Mouse (Mus musculus): ENCODE data around the gene Immp2l. TPM values are rescaled to one million over a fixed set of nuclear protein-coding genes. Genes with fewer than 3 reads are reported as not detected.
"Not testable (repeated sequence)": the region's sequence is repeated elsewhere in the genome, so short reads cannot be mapped to it uniquely, and the experiment has no call there.

Immp2l gene
- total and polyA plus RNA-seq, 2 experiments from 2014 or later, result 1.7 to 10.9 TPM

DNA sequence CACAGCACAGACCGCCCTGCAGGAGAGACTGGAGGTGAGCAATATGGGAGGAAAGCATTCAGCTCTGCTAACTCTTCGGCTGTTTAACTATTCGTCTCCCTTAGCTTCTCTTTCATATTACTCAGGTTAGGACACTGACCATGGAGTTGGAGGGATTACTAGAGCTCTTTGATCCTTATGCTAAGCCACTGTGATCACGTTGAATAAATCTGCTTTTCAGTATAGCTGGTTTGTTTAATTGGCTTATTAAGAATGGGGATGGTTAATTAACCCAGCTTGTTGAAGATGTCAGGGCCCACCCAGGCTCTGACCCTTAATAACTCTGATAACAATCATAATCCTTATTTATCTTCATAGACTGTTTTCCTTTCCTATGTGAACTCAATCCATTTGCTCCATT lies 38.1 kb upstream of the Immp2l start:
- Histone ChIP-seq H3K36me3 (ENCODE audit: insufficient read depth, low read length) (no peaks in the 10 kb centered on the region), H3K27ac (no peak overlapping the region), H3K4me2 (ENCODE audit: low read depth, low read length) (no peak overlapping the region), H3K9ac (replicated peaks; ENCODE audit: low read length) (no peak overlapping the region), H3K4me3 (ENCODE audit: low read length) (no peak overlapping the region), H3K9me3 (ENCODE audit: low read length) (no peaks in the 10 kb centered on the region), H3K4me1 (ENCODE audit: insufficient read depth, low read length) (no peaks in the 10 kb centered on the region), H3K27me3 (ENCODE audit: insufficient read depth, low read length) (no peaks in the 10 kb centered on the region)
- TF ChIP-seq CTCF (IDR thresholded peaks at IDR 0.05; ENCODE audit: low read depth), result no peak
- no peak for ATAC-seq
- WGBS, result 65% methylated on average over 4 of the region's 4 CpGs
- no peak for DNase-seq (ENCODE audit: low spot score)

GRCm38 (mm10) chr12:40988311-40989065 lies 35.4 kb upstream of the Immp2l start:
- no peaks in the 10 kb centered on the region for H3K9me3 ChIP-seq (ENCODE audit: low read length)
- H3K4me3 ChIP-seq (ENCODE audit: low read length), result no peak overlapping the region
- DNase-seq (ENCODE audit: low spot score) (peak; percentile 32), ATAC-seq (no peak)
- no peaks in the 10 kb centered on the region for H3K36me3 ChIP-seq (ENCODE audit: insufficient read depth, low read length)
- H3K4me1 ChIP-seq (ENCODE audit: insufficient read depth, low read length), result no peaks in the 10 kb centered on the region
- no peaks in the 10 kb centered on the region for H3K27me3 ChIP-seq (ENCODE audit: insufficient read depth, low read length)
- no peak for TF ChIP-seq CTCF (IDR thresholded peaks at IDR 0.05; ENCODE audit: low read depth)
- no peak overlapping the region for H3K4me2 ChIP-seq (ENCODE audit: low read depth, low read length)
- no peak overlapping the region for H3K27ac ChIP-seq
- H3K9ac ChIP-seq (replicated peaks; ENCODE audit: low read length), result no peak overlapping the region
- whole genome bisulfite sequencing, result 71% methylated on average over 9 of the region's 9 CpGs

- WGBS, result 66% methylated on average over 4 of the region's 4 CpGs
- DNase-seq (ENCODE audit: low spot score), result no peak
- Histone ChIP-seq H3K9me3 (ENCODE audit: low read length) (no peaks in the 10 kb centered on the region), H3K27ac (no peak overlapping the region), H3K4me1 (ENCODE audit: insufficient read depth, low read length) (no peaks in the 10 kb centered on the region), H3K4me3 (ENCODE audit: low read length) (no peak overlapping the region), H3K27me3 (ENCODE audit: insufficient read depth, low read length) (no peaks in the 10 kb centered on the region), H3K36me3 (ENCODE audit: insufficient read depth, low read length) (no peaks in the 10 kb centered on the region), H3K4me2 (ENCODE audit: low read depth, low read length) (no peak overlapping the region), H3K9ac (replicated peaks; ENCODE audit: low read length) (no peak overlapping the region)
- ATAC-seq, result no peak
- TF ChIP-seq CTCF (IDR thresholded peaks at IDR 0.05; ENCODE audit: low read depth), result no peak
Observed at GRCm38 (mm10) chr12:40991647-40992046, 32.2 kb upstream of the Immp2l start.

DNA sequence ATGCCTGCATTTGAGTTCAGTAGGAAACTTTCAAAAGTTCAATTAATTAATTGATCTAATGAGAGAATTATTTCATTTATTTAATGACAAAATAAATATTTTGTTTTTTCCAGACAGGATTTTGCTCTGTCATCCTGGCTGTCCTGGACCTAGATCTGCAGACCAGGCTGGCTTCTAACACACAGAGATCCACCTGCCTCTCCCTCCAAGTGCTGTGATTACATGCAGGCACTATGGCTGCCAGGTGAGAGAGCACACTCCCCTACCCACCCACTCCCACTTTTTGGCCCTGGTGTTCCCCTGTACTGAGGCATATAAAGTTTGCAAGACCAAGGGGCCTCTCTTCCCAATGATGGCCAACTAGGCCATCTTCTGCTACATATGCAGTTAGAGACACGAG lies 31.7 kb upstream of the Immp2l start:
- H3K27ac ChIP-seq; H3K36me3 ChIP-seq (ENCODE audit: insufficient read depth, low read length); H3K9me3 ChIP-seq (ENCODE audit: low read length); H3K4me3 ChIP-seq (ENCODE audit: low read length); H3K9ac ChIP-seq (replicated peaks; ENCODE audit: low read length); DNase-seq (ENCODE audit: low spot score); ATAC-seq; H3K4me1 ChIP-seq (ENCODE audit: insufficient read depth, low read length); H3K4me2 ChIP-seq (ENCODE audit: low read depth, low read length); H3K27me3 ChIP-seq (ENCODE audit: insufficient read depth, low read length): not testable (repeated sequence)
- 80% methylated on average over 1 of the region's 1 CpGs for WGBS

DNA sequence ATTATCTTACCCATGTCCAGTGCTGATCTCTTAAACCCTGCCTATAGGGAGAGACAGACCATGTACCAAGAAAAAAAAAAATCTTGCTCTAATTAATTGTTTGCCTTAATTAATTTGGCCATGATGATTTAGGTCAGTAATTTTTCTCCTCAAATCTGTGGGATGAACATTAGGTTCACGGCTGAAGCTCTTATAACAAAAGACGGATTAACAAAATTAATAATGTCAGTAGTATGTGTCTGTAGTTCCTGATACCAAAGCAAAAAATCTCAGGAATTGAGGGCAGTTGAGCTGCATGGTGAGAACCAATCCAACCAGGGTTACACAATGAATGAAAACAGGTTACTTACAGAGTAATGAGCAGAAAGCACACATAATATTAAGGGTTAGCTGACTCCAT lies 29.0 kb upstream of the Immp2l start:
- DNase-seq (ENCODE audit: low spot score), result no peak
- Histone ChIP-seq H3K9me3 (ENCODE audit: low read length) (no peaks in the 10 kb centered on the region), H3K4me1 (ENCODE audit: insufficient read depth, low read length) (no peaks in the 10 kb centered on the region), H3K27ac (no peak overlapping the region), H3K27me3 (ENCODE audit: insufficient read depth, low read length) (no peaks in the 10 kb centered on the region), H3K4me3 (ENCODE audit: low read length) (no peak overlapping the region), H3K4me2 (ENCODE audit: low read depth, low read length) (no peak overlapping the region), H3K36me3 (ENCODE audit: insufficient read depth, low read length) (no peaks in the 10 kb centered on the region), H3K9ac (replicated peaks; ENCODE audit: low read length) (no peak overlapping the region)
- no peak for ATAC-seq
- 81% methylated on average over 2 of the region's 2 CpGs for WGBS
- TF ChIP-seq CTCF (IDR thresholded peaks at IDR 0.05; ENCODE audit: low read depth), result no peak

DNA sequence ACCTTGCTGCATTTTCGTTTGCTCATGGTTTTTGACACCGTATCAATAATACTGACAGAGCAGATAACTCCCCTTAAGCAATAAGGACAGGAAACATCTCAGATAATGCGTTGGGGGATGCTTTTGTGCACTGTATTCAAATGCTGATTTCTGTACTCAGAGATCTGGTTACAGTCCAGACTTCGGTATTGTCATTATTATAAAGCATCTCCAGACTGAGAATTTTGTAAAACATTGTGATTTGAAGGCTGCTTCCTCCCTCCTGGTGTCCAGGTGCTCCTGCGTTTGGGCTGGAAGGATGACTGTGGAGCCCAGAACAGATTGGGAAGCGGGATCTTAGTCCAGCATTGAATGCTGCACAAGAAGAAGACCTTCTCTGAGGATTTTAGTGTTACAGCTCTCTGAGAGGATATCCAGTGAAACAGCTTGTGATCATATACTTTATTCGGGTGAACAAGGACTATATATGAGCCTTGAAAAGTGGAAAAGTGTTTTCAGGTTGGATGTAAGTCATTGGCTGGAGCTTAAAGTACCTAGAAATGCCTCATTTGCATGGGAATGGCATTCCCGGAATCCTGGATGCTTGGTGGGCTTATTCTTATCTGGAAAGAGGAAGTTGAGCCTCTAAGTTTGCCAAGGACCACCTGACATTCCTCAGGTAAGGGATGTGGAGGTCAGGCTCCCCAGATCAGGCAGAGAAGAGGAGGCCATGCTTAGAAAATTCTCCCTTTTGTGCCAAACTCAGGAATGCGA lies 28.1 kb upstream of the Immp2l start:
- H3K4me1 ChIP-seq (ENCODE audit: insufficient read depth, low read length), result no peaks in the 10 kb centered on the region
- no peaks in the 10 kb centered on the region for H3K9me3 ChIP-seq (ENCODE audit: low read length)
- WGBS, result 74% methylated on average over 9 of the region's 9 CpGs
- DNase-seq (ENCODE audit: low spot score) (no peak), ATAC-seq (no peak)
- no peaks in the 10 kb centered on the region for H3K36me3 ChIP-seq (ENCODE audit: insufficient read depth, low read length)
- no peak overlapping the region for H3K9ac ChIP-seq (replicated peaks; ENCODE audit: low read length)
- H3K27ac ChIP-seq, result no peak overlapping the region
- no peak overlapping the region for H3K4me2 ChIP-seq (ENCODE audit: low read depth, low read length)
- TF ChIP-seq CTCF (IDR thresholded peaks at IDR 0.05; ENCODE audit: low read depth), result no peak
- H3K27me3 ChIP-seq (ENCODE audit: insufficient read depth, low read length), result no peaks in the 10 kb centered on the region
- H3K4me3 ChIP-seq (ENCODE audit: low read length), result no peak overlapping the region

GRCm38 (mm10) chr12:41022516-41022915 lies 1.4 kb upstream of the Immp2l start:
- H3K9me3 ChIP-seq (ENCODE audit: low read length), result no peaks in the 10 kb centered on the region
- no peak for TF ChIP-seq CTCF (IDR thresholded peaks at IDR 0.05; ENCODE audit: low read depth)
- no peak overlapping the region for H3K4me3 ChIP-seq (ENCODE audit: low read length)
- H3K27ac ChIP-seq, result no peak overlapping the region
- no peaks in the 10 kb centered on the region for H3K27me3 ChIP-seq (ENCODE audit: insufficient read depth, low read length)
- no peak overlapping the region for H3K9ac ChIP-seq (replicated peaks; ENCODE audit: low read length)
- ATAC-seq (no peak), DNase-seq (ENCODE audit: low spot score) (no peak)
- WGBS, result 97% methylated on average over 1 of the region's 1 CpGs
- no peaks in the 10 kb centered on the region for H3K4me1 ChIP-seq (ENCODE audit: insufficient read depth, low read length)
- H3K36me3 ChIP-seq (ENCODE audit: insufficient read depth, low read length), result no peaks in the 10 kb centered on the region
- H3K4me2 ChIP-seq (ENCODE audit: low read depth, low read length), result no peak overlapping the region

All from hindbrain, postnatal 0 days (tissue).